Mouse (Mus musculus): ENCODE results near the gene Hcfc1.

Gene Hcfc1

GRCm38 (mm10) chrX:73942294-73942693, 23.9 kb downstream of the Hcfc1 start:
- no peak for DNase-seq (ENCODE audit: extremely low read depth, low read depth)

- DNase-seq (ENCODE audit: extremely low read depth, low read depth), result no peak
Measured at GRCm38 (mm10) chrX:73941860-73942259, 24.3 kb downstream of the Hcfc1 start.

GRCm38 (mm10) chrX:73931871-73932270, 34.3 kb downstream of the Hcfc1 start:
- DNase-seq (ENCODE audit: extremely low read depth, low read depth), result no peak

- DNase-seq (ENCODE audit: extremely low read depth, low read depth), result peak; percentile 88
Measured at GRCm38 (mm10) chrX:73930402-73931062, 35.6 kb downstream of the Hcfc1 start, which contains the start of gene Renbp. Gene Renbp (minus strand): TSS chrX:73930850.

- no peak for DNase-seq (ENCODE audit: extremely low read depth, low read depth)
Measured at GRCm38 (mm10) chrX:73922550-73922882, 43.6 kb downstream of the Hcfc1 start.

- DNase-seq (ENCODE audit: extremely low read depth, low read depth), result peak; percentile 96
Measured at GRCm38 (mm10) chrX:73921823-73922549, 44.2 kb downstream of the Hcfc1 start, which contains the start of the genes Arhgap4 and Naa10. Gene Arhgap4 (minus strand): TSS chrX:73921870. Gene Naa10 (minus strand): TSS chrX:73921944.

GRCm38 (mm10) chrX:73921285-73921822, 44.8 kb downstream of the Hcfc1 start:
- DNase-seq (ENCODE audit: extremely low read depth, low read depth), result no peak

GRCm38 (mm10) chrX:73918631-73919030, 47.5 kb downstream of the Hcfc1 start:
- no peak for DNase-seq (ENCODE audit: extremely low read depth, low read depth)

- no peak for DNase-seq (ENCODE audit: extremely low read depth, low read depth)
Measured at GRCm38 (mm10) chrX:73916945-73917344, 49.2 kb downstream of the Hcfc1 start.

GRCm38 (mm10) chrX:73914827-73915703, 51.1 kb downstream of the Hcfc1 start:
- DNase-seq (ENCODE audit: extremely low read depth, low read depth), result peak; percentile 100

GRCm38 (mm10) chrX:73911588-73911987, 54.6 kb downstream of the Hcfc1 start:
- peak; percentile 88 for DNase-seq (ENCODE audit: extremely low read depth, low read depth)

GRCm38 (mm10) chrX:73911156-73911555, 55.0 kb downstream of the Hcfc1 start:
- no peak for DNase-seq (ENCODE audit: extremely low read depth, low read depth)

- DNase-seq (ENCODE audit: extremely low read depth, low read depth), result peak; percentile 50
Measured at GRCm38 (mm10) chrX:73910451-73910850, 55.7 kb downstream of the Hcfc1 start.

- peak; percentile 31 for DNase-seq (ENCODE audit: extremely low read depth, low read depth)
Measured at GRCm38 (mm10) chrX:73910049-73910448, 56.1 kb downstream of the Hcfc1 start.

GRCm38 (mm10) chrX:73897959-73898358, 68.2 kb downstream of the Hcfc1 start:
- DNase-seq (ENCODE audit: extremely low read depth, low read depth), result no peak

- no peak for DNase-seq (ENCODE audit: extremely low read depth, low read depth)
Measured at GRCm38 (mm10) chrX:73895719-73896118, 70.4 kb downstream of the Hcfc1 start, which contains the start of gene L1cam. Gene L1cam (minus strand): TSS chrX:73896105.

- DNase-seq (ENCODE audit: extremely low read depth, low read depth), result no peak
Measured at GRCm38 (mm10) chrX:73892833-73893232, 73.3 kb downstream of the Hcfc1 start.
